Mouse (Mus musculus): ENCODE results near the gene Gabrr2. TPM values are rescaled to one million over a fixed set of nuclear protein-coding genes. Genes with fewer than 3 reads are reported as not detected.
A peak's percentile ranks its signal among the peaks of the same experiment; 100 is the strongest.
"Not testable (repeated sequence)": the region's sequence is repeated elsewhere in the genome, so short reads cannot be mapped to it uniquely, and the experiment has no call there.

The Gabrr2 gene
- polyA plus RNA-seq, 1 experiment from 2014 or later, result 0.65 TPM

DNA sequence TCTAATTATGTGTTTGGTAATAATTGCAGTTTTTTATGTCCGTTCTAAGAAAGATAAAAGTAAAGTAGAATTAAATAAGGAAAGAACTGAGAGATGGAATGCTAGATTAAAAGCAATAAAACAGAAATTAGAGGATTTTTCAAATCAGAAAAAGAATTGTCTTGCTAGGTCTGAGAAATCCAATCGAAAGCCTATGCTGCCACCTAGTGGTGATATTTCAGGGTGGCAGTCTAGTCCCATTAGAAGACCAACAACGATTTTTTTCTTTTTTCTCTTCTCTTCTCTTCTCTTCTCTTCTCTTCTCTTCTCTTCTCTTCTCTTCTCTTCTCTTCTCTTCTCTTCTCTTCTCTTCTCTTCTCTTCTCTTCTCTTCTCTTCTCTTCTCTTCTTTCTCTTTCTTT, 56.3 kb downstream of the Gabrr2 start:
- H3K27ac ChIP-seq (ENCODE audit: low read length); H3K9me3 ChIP-seq (ENCODE audit: control insufficient read depth, low read length); H3K36me3 ChIP-seq (ENCODE audit: control insufficient read depth, insufficient read depth); H3K4me3 ChIP-seq (replicated peaks; ENCODE audit: low read length); H3K9ac ChIP-seq (replicated peaks; ENCODE audit: low read depth, low read length); H3K4me1 ChIP-seq (replicated peaks; ENCODE audit: control insufficient read depth, insufficient read depth, low read length); H3K27me3 ChIP-seq (replicated peaks; ENCODE audit: control insufficient read depth, insufficient read depth, low read length); H3K4me2 ChIP-seq (ENCODE audit: low read length): not testable (repeated sequence)
- 5% methylated on average over 3 of the region's 3 CpGs for WGBS
- ATAC-seq, result peak; percentile 72

DNA sequence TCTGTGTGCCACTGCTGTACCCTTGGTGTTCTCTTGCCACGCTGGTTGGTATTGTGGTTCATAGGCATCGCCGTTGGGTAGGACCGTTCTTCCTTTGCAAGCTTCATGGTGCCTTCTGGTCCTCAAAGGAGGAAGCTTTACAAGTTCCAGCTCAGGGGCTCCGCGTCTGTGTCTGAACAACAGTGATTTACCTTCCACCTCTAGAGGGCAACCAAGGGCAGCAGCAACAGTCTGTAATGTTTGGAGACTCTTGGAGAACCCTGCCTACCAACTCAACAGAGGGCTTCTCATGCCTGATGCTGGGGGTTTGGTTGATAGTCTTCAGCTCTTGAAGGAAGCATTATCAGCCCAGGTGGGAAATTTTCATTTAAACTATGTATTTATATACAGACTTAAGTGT, 61.7 kb downstream of the Gabrr2 start:
- Histone ChIP-seq H3K4me3 (replicated peaks; ENCODE audit: low read length) (no peak overlapping the region), H3K9ac (replicated peaks; ENCODE audit: low read depth, low read length) (no peak overlapping the region), H3K27me3 (replicated peaks; ENCODE audit: control insufficient read depth, insufficient read depth, low read length) (no peaks in the 10 kb centered on the region), H3K4me1 (replicated peaks; ENCODE audit: control insufficient read depth, insufficient read depth, low read length) (peaks cover 4% of the 10 kb centered on the region; the same call in 1 of the 2 replicates), H3K4me2 (ENCODE audit: low read length) (no peak overlapping the region), H3K9me3 (ENCODE audit: control insufficient read depth, low read length) (no peaks in the 10 kb centered on the region), H3K27ac (ENCODE audit: low read length) (no peak overlapping the region), H3K36me3 (ENCODE audit: control insufficient read depth, insufficient read depth) (no peaks in the 10 kb centered on the region)
- no peak for ATAC-seq
- 81% methylated on average over 6 of the region's 6 CpGs for WGBS

DNA sequence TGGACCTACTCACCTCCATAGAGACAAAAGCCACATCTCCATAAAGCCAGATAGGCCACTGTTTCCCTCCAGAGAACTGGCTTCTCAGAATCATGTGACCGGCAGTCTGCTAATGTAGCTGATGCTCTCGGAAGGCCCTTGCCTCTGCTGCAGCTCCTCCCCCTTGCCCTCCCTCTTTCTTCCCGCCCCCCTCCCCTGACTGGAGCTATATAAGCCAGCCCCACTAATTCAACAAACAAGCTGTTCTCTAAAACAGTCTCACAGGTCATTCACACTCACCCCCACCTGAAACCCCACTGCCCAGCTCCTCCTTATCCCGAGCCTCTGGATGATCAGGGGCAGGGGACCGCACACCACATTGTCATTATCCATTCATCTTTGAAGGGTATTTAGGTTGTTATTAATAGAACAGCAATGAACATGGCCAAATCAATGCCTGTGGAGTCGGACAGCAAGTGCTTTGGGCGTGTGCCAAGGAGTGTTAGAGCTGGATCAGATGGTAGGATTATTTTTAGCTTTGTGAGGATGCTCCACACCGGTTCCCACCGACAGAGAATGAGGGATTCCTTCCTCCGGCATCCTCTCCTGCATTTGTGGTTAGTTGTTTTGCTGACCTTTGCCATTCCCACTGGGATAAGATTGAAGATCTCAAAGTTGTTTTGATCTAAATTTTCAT, 62.7 kb downstream of the Gabrr2 start:
- H3K4me2 ChIP-seq (ENCODE audit: low read length), result no peak overlapping the region
- H3K36me3 ChIP-seq (ENCODE audit: control insufficient read depth, insufficient read depth), result no peaks in the 10 kb centered on the region
- no peak overlapping the region for H3K4me3 ChIP-seq (replicated peaks; ENCODE audit: low read length)
- H3K27me3 ChIP-seq (replicated peaks; ENCODE audit: control insufficient read depth, insufficient read depth, low read length), result no peaks in the 10 kb centered on the region
- ATAC-seq, result peak; percentile 55; the same call in 1 of the 2 replicates
- H3K4me1 ChIP-seq (replicated peaks; ENCODE audit: control insufficient read depth, insufficient read depth, low read length), result peaks cover 4% of the 10 kb centered on the region; the same call in 1 of the 2 replicates
- H3K9me3 ChIP-seq (ENCODE audit: control insufficient read depth, low read length), result no peaks in the 10 kb centered on the region
- H3K9ac ChIP-seq (replicated peaks; ENCODE audit: low read depth, low read length), result no peak overlapping the region
- WGBS, result 54% methylated on average over 10 of the region's 10 CpGs
- H3K27ac ChIP-seq (ENCODE audit: low read length), result no peak overlapping the region

DNA sequence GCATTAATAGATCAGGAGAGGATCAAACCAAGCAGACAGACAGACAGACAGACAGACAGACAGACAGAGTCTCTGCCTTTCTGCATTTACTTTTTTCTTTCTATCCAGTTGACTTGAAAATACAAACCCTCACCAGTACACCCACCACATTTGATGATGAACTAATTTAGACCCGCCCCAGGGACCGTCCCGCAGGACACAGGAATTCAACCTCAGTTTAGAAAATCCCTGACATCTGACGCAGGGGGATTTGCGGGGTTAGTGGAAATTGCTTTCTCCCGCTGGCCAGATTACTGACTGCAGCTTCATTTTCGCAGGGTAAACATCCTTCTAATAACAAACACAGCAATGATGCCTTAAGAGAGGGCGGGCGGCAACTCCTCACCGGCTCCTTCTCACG, 69.4 kb downstream of the Gabrr2 start, which contains the start of gene Gabrr1:
Gene Gabrr1 (plus strand): TSS at position 301 of the 400 bp plus-strand sequence.
- H3K4me2 ChIP-seq (ENCODE audit: low read length), result no peak within 1 kb of the TSS
- WGBS, result 79% methylated on average over 11 of the region's 11 CpGs
- no peak for ATAC-seq

More for the DNA sequence above, 69.4 kb downstream of the Gabrr2 start, which contains the start of gene Gabrr1:
- Histone ChIP-seq H3K9ac (replicated peaks; ENCODE audit: low read depth, low read length) (no peak within 1 kb of the TSS), H3K4me1 (replicated peaks; ENCODE audit: control insufficient read depth, insufficient read depth, low read length) (no peaks in the 10 kb centered on the region), H3K36me3 (ENCODE audit: control insufficient read depth, insufficient read depth) (no peaks in the 10 kb centered on the region), H3K4me3 (replicated peaks; ENCODE audit: low read length) (no peak within 1 kb of the TSS), H3K9me3 (ENCODE audit: control insufficient read depth, low read length) (no peaks in the 10 kb centered on the region), H3K27ac (ENCODE audit: low read length) (no peak within 1 kb of the TSS), H3K27me3 (replicated peaks; ENCODE audit: control insufficient read depth, insufficient read depth, low read length) (no peaks in the 10 kb centered on the region)

Other genes starting within 250 kb of the Gabrr2 start
- 37.0 and 40.1 TPM in 2 replicates for gene Ankrd6, start 112.2 kb upstream of the Gabrr2 start, polyA plus RNA-seq (2015; fragmentation: Nextera tagmentation; extraction: Ambion mirVana)
- gene Rragd, start 80.0 kb upstream of the Gabrr2 start, polyA plus RNA-seq (2015; fragmentation: Nextera tagmentation; extraction: Ambion mirVana), result 22.1 and 23.6 TPM in 2 replicates
- gene Ube2j1, start 31.6 kb upstream of the Gabrr2 start, polyA plus RNA-seq (2015; fragmentation: Nextera tagmentation; extraction: Ambion mirVana), result 53.4 and 60.2 TPM in 2 replicates
- 0.14 TPM in 1 of 2 replicates, not detected in the other for gene Gabrr1, start 69.5 kb downstream of the Gabrr2 start, polyA plus RNA-seq (2015; fragmentation: Nextera tagmentation; extraction: Ambion mirVana)
- 2.8 and 2.9 TPM in 2 replicates for gene Pm20d2, start 126.7 kb downstream of the Gabrr2 start, polyA plus RNA-seq (2015; fragmentation: Nextera tagmentation; extraction: Ambion mirVana)
- gene Srsf12, start 146.0 kb downstream of the Gabrr2 start, polyA plus RNA-seq (2015; fragmentation: Nextera tagmentation; extraction: Ambion mirVana), result 36.4 and 44.2 TPM in 2 replicates
- gene Pnrc1, start 227.2 kb downstream of the Gabrr2 start, polyA plus RNA-seq (2015; fragmentation: Nextera tagmentation; extraction: Ambion mirVana), result 77.6 and 100 TPM in 2 replicates
- 31.1 and 34.9 TPM in 2 replicates for gene Rngtt, start 247.3 kb downstream of the Gabrr2 start, polyA plus RNA-seq (2015; fragmentation: Nextera tagmentation; extraction: Ambion mirVana)